In the genomic region with DNA sequence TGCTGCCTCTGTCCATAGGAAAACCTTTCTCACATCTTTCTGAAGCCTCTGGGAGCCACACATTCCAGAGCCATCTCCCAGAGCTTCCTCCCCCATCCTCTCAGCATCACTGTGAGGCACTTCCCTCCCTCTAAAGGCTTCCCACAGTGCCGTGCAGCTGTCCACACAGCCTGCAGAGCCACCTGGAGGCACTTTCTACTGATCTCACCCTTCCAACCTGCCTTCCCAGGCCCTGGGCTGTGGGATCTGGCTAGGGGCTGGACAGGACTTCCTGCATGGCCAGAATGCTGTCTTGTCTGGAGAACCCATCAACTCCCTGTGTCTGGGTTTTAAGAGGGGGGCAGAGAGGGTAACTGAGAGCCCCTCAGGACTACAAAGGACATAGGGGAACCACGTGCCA, we compare ENCODE assay signal across 9 mouse cellular contexts. TPM values are rescaled to one million over a fixed set of nuclear protein-coding genes. Genes with fewer than 3 reads are reported as not detected.
A peak's percentile ranks its signal among the peaks of the same experiment; 100 is the strongest.
DNase-seq lines count a peak whose midpoint lies in the region; ATAC-seq and TF ChIP-seq lines count a peak whose summit lies in the region.
"Had no signal": no experiment of that assay in that cellular context is flagged by ENCODE, and none has a peak within 500 bp of the region (broad histone marks: within the 10 kb centered on the region; RNA-seq: fewer than 3 reads in every experiment).

No protein-coding gene starts in this region.

- no peak overlapping the region for H3K4me3 ChIP-seq in forebrain, postnatal 0 days (ENCODE audit: low read depth, low read length)
- no peak overlapping the region for H3K4me3 ChIP-seq in forebrain, embryonic 16.5 days (replicated peaks; ENCODE audit: low read length)
- H3K4me3 ChIP-seq in midbrain, embryonic 12.5 days = no peak overlapping the region
- H3K4me3 ChIP-seq in midbrain, embryonic 13.5 days (replicated peaks) = no peak overlapping the region
- no peak overlapping the region for H3K4me3 ChIP-seq in stomach, embryonic 14.5 days (ENCODE audit: low read depth, low read length)

- peak; percentile 48; the same call in 1 of the 2 replicates for ATAC-seq in forebrain, postnatal 0 days
- no peak for ATAC-seq in forebrain, embryonic 16.5 days
- ATAC-seq in midbrain, embryonic 12.5 days (ENCODE audit: low FRiP score, low read depth) = no peak
- ATAC-seq in midbrain, embryonic 13.5 days = no peak
- ATAC-seq in stomach, embryonic 14.5 days (ENCODE audit: insufficient number of reproducible peaks, insufficient read depth, low FRiP score, low read depth) = peak; percentile 51; the same call in 1 of the 2 replicates
- ATAC-seq in granulocyte monocyte progenitor cell, adult 5-6 weeks (replicated peaks; ENCODE audit: poor library complexity, severe bottlenecking) = no peak

- no peak overlapping the region for H3K4me2 ChIP-seq in forebrain, postnatal 0 days (ENCODE audit: low read depth)
- no peak overlapping the region for H3K4me2 ChIP-seq in forebrain, embryonic 16.5 days (ENCODE audit: low read length)
- H3K4me2 ChIP-seq in midbrain, embryonic 12.5 days (replicated peaks) = no peak overlapping the region
- no peak overlapping the region for H3K4me2 ChIP-seq in midbrain, embryonic 13.5 days (replicated peaks)
- no peak overlapping the region for H3K4me2 ChIP-seq in stomach, embryonic 14.5 days (replicated peaks; ENCODE audit: low read depth, low read length)

- H3K9me3 ChIP-seq in forebrain, postnatal 0 days (ENCODE audit: low read length) = no peaks in the 10 kb centered on the region
- H3K9me3 ChIP-seq in forebrain, embryonic 16.5 days (ENCODE audit: control insufficient read depth, low read length) = no peaks in the 10 kb centered on the region
- no peaks in the 10 kb centered on the region for H3K9me3 ChIP-seq in midbrain, embryonic 12.5 days
- H3K9me3 ChIP-seq in midbrain, embryonic 13.5 days = no peaks in the 10 kb centered on the region
- no peaks in the 10 kb centered on the region for H3K9me3 ChIP-seq in stomach, embryonic 14.5 days (ENCODE audit: control insufficient read depth, low read depth, low read length)

- no peak for DNase-seq in forebrain, postnatal 0 days
- DNase-seq in heart, postnatal 4 days = peak; percentile 51
- no peak for DNase-seq in urinary bladder, postnatal 36 days (ENCODE audit: low spot score in 2 of 2)

- WGBS in forebrain, postnatal 0 days = 37% methylated on average over 2 of the region's 2 CpGs
- 42% methylated on average over 2 of the region's 2 CpGs for WGBS in forebrain, embryonic 16.5 days
- WGBS in midbrain, embryonic 12.5 days = 30% methylated on average over 2 of the region's 2 CpGs
- 39% methylated on average over 2 of the region's 2 CpGs for WGBS in midbrain, embryonic 13.5 days
- 28% methylated on average over 2 of the region's 2 CpGs for WGBS in stomach, embryonic 14.5 days

- H3K4me1 ChIP-seq in forebrain, postnatal 0 days (ENCODE audit: insufficient read depth) = no peaks in the 10 kb centered on the region
- peaks cover 4% of the 10 kb centered on the region; the same call in 1 of the 2 replicates for H3K4me1 ChIP-seq in forebrain, embryonic 16.5 days (replicated peaks; ENCODE audit: control insufficient read depth, insufficient read depth, low read length)
- H3K4me1 ChIP-seq in midbrain, embryonic 12.5 days = peaks cover 18% of the 10 kb centered on the region
- H3K4me1 ChIP-seq in midbrain, embryonic 13.5 days (replicated peaks) = peaks cover 17% of the 10 kb centered on the region; the same call in 1 of the 2 replicates
- H3K4me1 ChIP-seq in stomach, embryonic 14.5 days (ENCODE audit: control insufficient read depth, insufficient read depth, low read length) = peaks cover 18% of the 10 kb centered on the region; the same call in 1 of the 2 replicates

- no peaks in the 10 kb centered on the region for H3K27me3 ChIP-seq in forebrain, postnatal 0 days (ENCODE audit: insufficient read depth, low read length)
- no peaks in the 10 kb centered on the region for H3K27me3 ChIP-seq in forebrain, embryonic 16.5 days (replicated peaks; ENCODE audit: control insufficient read depth, insufficient read depth, low read length)
- peaks cover 6% of the 10 kb centered on the region; the same call in 1 of the 2 replicates for H3K27me3 ChIP-seq in midbrain, embryonic 12.5 days
- H3K27me3 ChIP-seq in midbrain, embryonic 13.5 days = no peaks in the 10 kb centered on the region
- H3K27me3 ChIP-seq in stomach, embryonic 14.5 days (ENCODE audit: control insufficient read depth, insufficient read depth, low read length) = no peaks in the 10 kb centered on the region

- no peaks in the 10 kb centered on the region for H3K36me3 ChIP-seq in forebrain, postnatal 0 days (ENCODE audit: insufficient read depth)
- H3K36me3 ChIP-seq in forebrain, embryonic 16.5 days (ENCODE audit: control insufficient read depth, insufficient read depth) = no peaks in the 10 kb centered on the region
- no peaks in the 10 kb centered on the region for H3K36me3 ChIP-seq in midbrain, embryonic 12.5 days
- no peaks in the 10 kb centered on the region for H3K36me3 ChIP-seq in midbrain, embryonic 13.5 days
- no peaks in the 10 kb centered on the region for H3K36me3 ChIP-seq in stomach, embryonic 14.5 days (ENCODE audit: control insufficient read depth, insufficient read depth, low read length)

- peak; percentile 37 for TF ChIP-seq CTCF in forebrain, postnatal 0 days (IDR thresholded peaks at IDR 0.05; ENCODE audit: low read depth)

- no peak overlapping the region for H3K27ac ChIP-seq in forebrain, postnatal 0 days (ENCODE audit: low read depth, low read length)
- H3K27ac ChIP-seq in forebrain, embryonic 16.5 days (ENCODE audit: low read length) = no peak overlapping the region
- peak overlapping the region; percentile 26; the same call in 1 of the 2 replicates for H3K27ac ChIP-seq in midbrain, embryonic 12.5 days (replicated peaks)
- no peak overlapping the region for H3K27ac ChIP-seq in midbrain, embryonic 13.5 days
- H3K27ac ChIP-seq in stomach, embryonic 14.5 days (ENCODE audit: low read length) = no peak overlapping the region

- no peak overlapping the region for H3K9ac ChIP-seq in forebrain, postnatal 0 days
- no peak overlapping the region for H3K9ac ChIP-seq in forebrain, embryonic 16.5 days (replicated peaks; ENCODE audit: low read depth, low read length)
- no peak overlapping the region; the same call in 1 of the 2 replicates for H3K9ac ChIP-seq in midbrain, embryonic 12.5 days (replicated peaks)
- H3K9ac ChIP-seq in midbrain, embryonic 13.5 days (replicated peaks) = no peak overlapping the region
- no peak overlapping the region for H3K9ac ChIP-seq in stomach, embryonic 14.5 days (replicated peaks; ENCODE audit: low read depth, low read length)

RNA-seq across cellular contexts. Expression of a gene that starts 31.0 kb away (rescaled TPM):
- 23.8 and 38.7 TPM in 2 replicates for total RNA-seq in forebrain, postnatal 0 days (2014; rRNA removed)
- polyA plus RNA-seq in forebrain, postnatal 0 days (2015; fragmentation: Nextera tagmentation; extraction: Ambion mirVana) = 5.0 and 6.8 TPM in 2 replicates
- 20.2 and 23.6 TPM in 2 replicates for polyA plus RNA-seq in forebrain, embryonic 16.5 days (2015; fragmentation: Nextera tagmentation; extraction: Ambion mirVana)
- polyA plus RNA-seq in midbrain, embryonic 12.5 days (2016; fragmentation: Nextera tagmentation; extraction: Ambion mirVana) = 53.5 and 56.2 TPM in 2 replicates
- 21.4 and 27.9 TPM in 2 replicates for polyA plus RNA-seq in midbrain, embryonic 13.5 days (2015; fragmentation: Nextera tagmentation; extraction: Ambion mirVana)
- total RNA-seq in heart, postnatal 4 days (2021) = 10 to 100 TPM; 55.3 to 62.3 TPM
- polyA plus RNA-seq in stomach, embryonic 14.5 days (2014; fragmentation: Nextera tagmentation; extraction: Ambion mirVana) = 29.5 and 31.7 TPM in 2 replicates
- total RNA-seq in granulocyte monocyte progenitor cell, adult 5-6 weeks (2014; fragmentation: Nextera tagmentation) = 19.2 and 22.6 TPM in 2 replicates
- 8.1 and 8.5 TPM in 2 replicates for total RNA-seq in granulocyte monocyte progenitor cell, adult 5-6 weeks (2017)

RNA-seq across cellular contexts. Expression of a gene that starts 32.3 kb away (rescaled TPM):
- total RNA-seq in forebrain, postnatal 0 days (2014; rRNA removed) = 63.9 and 64.6 TPM in 2 replicates
- 52.8 and 67.3 TPM in 2 replicates for polyA plus RNA-seq in forebrain, postnatal 0 days (2015; fragmentation: Nextera tagmentation; extraction: Ambion mirVana)
- 59.5 and 61.7 TPM in 2 replicates for polyA plus RNA-seq in forebrain, embryonic 16.5 days (2015; fragmentation: Nextera tagmentation; extraction: Ambion mirVana)
- 50.4 and 64.8 TPM in 2 replicates for polyA plus RNA-seq in midbrain, embryonic 12.5 days (2016; fragmentation: Nextera tagmentation; extraction: Ambion mirVana)
- polyA plus RNA-seq in midbrain, embryonic 13.5 days (2015; fragmentation: Nextera tagmentation; extraction: Ambion mirVana) = 44.9 and 55.9 TPM in 2 replicates
- 100 to 1,000 TPM; 317 to 343 TPM for total RNA-seq in heart, postnatal 4 days (2021)
- 113 and 120 TPM in 2 replicates for polyA plus RNA-seq in stomach, embryonic 14.5 days (2014; fragmentation: Nextera tagmentation; extraction: Ambion mirVana)
- 22.7 and 32.6 TPM in 2 replicates for total RNA-seq in granulocyte monocyte progenitor cell, adult 5-6 weeks (2014; fragmentation: Nextera tagmentation)
- 9.6 and 20.4 TPM in 2 replicates for total RNA-seq in granulocyte monocyte progenitor cell, adult 5-6 weeks (2017)

RNA-seq across cellular contexts. Expression of a gene that starts 39.0 kb away (rescaled TPM):
- not detected in 2 replicates for total RNA-seq in forebrain, postnatal 0 days (2014; rRNA removed)
- not detected in 2 replicates for polyA plus RNA-seq in forebrain, postnatal 0 days (2015; fragmentation: Nextera tagmentation; extraction: Ambion mirVana)
- polyA plus RNA-seq in forebrain, embryonic 16.5 days (2015; fragmentation: Nextera tagmentation; extraction: Ambion mirVana) = not detected in 2 replicates
- polyA plus RNA-seq in midbrain, embryonic 12.5 days (2016; fragmentation: Nextera tagmentation; extraction: Ambion mirVana) = not detected in 2 replicates
- not detected in 2 replicates for polyA plus RNA-seq in midbrain, embryonic 13.5 days (2015; fragmentation: Nextera tagmentation; extraction: Ambion mirVana)
- total RNA-seq in heart, postnatal 4 days (2021) = not detected
- polyA plus RNA-seq in stomach, embryonic 14.5 days (2014; fragmentation: Nextera tagmentation; extraction: Ambion mirVana) = not detected in 2 replicates
- not detected in 2 replicates for total RNA-seq in granulocyte monocyte progenitor cell, adult 5-6 weeks (2014; fragmentation: Nextera tagmentation)
- not detected in 2 replicates for total RNA-seq in granulocyte monocyte progenitor cell, adult 5-6 weeks (2017)
- total RNA-seq: common myeloid progenitor, adult 5-6 weeks had no signal

RNA-seq across cellular contexts. Expression of a gene that starts 56.7 kb away (rescaled TPM):
- 7.8 and 10.0 TPM in 2 replicates for total RNA-seq in forebrain, postnatal 0 days (2014; rRNA removed)
- polyA plus RNA-seq in forebrain, postnatal 0 days (2015; fragmentation: Nextera tagmentation; extraction: Ambion mirVana) = 4.8 and 6.2 TPM in 2 replicates
- 3.7 and 4.0 TPM in 2 replicates for polyA plus RNA-seq in forebrain, embryonic 16.5 days (2015; fragmentation: Nextera tagmentation; extraction: Ambion mirVana)
- polyA plus RNA-seq in midbrain, embryonic 12.5 days (2016; fragmentation: Nextera tagmentation; extraction: Ambion mirVana) = 6.9 and 9.6 TPM in 2 replicates
- polyA plus RNA-seq in midbrain, embryonic 13.5 days (2015; fragmentation: Nextera tagmentation; extraction: Ambion mirVana) = 4.0 and 5.3 TPM in 2 replicates
- total RNA-seq in heart, postnatal 4 days (2021) = 10 to 100 TPM; 23.9 to 25.4 TPM
- 43.7 and 44.8 TPM in 2 replicates for polyA plus RNA-seq in stomach, embryonic 14.5 days (2014; fragmentation: Nextera tagmentation; extraction: Ambion mirVana)
- total RNA-seq in granulocyte monocyte progenitor cell, adult 5-6 weeks (2014; fragmentation: Nextera tagmentation) = 42.4 and 46.7 TPM in 2 replicates
- 50.2 and 55.2 TPM in 2 replicates for total RNA-seq in granulocyte monocyte progenitor cell, adult 5-6 weeks (2017)

Comparison
In these comparisons a context has a peak if more than half of its experiments do, and no peak if none do; other contexts are left out.
1. ATAC-seq: peak in forebrain, postnatal 0 days (single experiment) and stomach, embryonic 14.5 days (single experiment); none in forebrain, embryonic 16.5 days (single experiment), midbrain, embryonic 12.5 days (single experiment), midbrain, embryonic 13.5 days (single experiment) and granulocyte monocyte progenitor cell, adult 5-6 weeks (single experiment).